Mouse (Mus musculus) thymus, postnatal 14 days (tissue): ENCODE results near the gene Ptpn21.
A peak's percentile ranks its signal among the peaks of the same experiment; 100 is the strongest.

Source experiments
- DNase-seq: peaks from one replicate; pipeline ENCODE4 v3.0.0; 2021

The Ptpn21 gene

DNA sequence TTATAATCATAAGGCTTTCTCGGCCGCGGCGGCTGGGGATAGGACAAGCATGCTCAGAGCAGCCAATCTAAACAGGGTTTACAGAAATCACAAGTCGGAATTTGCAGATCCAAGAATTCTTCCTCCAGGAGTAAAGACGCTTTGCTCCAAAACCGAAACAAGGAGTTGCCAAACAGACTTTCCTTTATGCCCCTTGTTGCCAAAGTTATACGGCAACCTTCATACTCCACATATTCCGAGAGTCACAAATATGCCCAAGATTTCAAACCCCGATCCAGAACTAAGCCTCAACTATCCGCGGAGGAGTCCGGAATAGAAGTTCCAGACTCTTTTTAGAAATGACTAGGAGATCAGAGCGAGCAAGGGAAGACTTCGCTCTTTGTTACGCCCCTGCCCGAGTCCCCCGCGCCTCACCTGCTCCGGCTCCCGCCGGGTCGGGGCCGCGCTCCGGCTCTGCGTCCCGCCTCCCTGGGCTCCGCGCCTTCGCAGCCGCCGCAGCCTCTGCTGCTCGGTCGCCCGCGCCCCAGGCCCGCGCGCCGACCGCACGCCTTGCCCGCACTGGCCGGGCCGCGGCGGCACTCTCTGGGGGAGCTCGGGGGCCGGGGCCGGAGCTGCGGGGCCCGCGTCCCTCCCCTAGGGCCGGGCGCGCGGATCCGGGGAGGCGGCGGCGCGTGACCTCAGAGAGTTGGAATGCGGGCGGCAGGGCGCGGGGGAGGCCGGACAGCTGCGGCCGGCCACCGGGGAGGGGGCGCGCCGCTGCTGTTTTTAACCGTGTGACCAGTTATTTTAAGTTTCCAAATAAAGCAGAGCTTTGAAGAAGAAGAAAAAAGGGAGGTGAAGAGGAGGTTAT is at the start of gene Ptpn21:
TSS of gene Ptpn21 (minus strand) at position 455 of the 850 bp plus-strand sequence.
- DNase-seq, result peak; percentile 10

- no peak for DNase-seq
Measured at GRCm38 (mm10) chr12:98784251-98784650, 47.0 kb upstream of the Ptpn21 start.

DNA sequence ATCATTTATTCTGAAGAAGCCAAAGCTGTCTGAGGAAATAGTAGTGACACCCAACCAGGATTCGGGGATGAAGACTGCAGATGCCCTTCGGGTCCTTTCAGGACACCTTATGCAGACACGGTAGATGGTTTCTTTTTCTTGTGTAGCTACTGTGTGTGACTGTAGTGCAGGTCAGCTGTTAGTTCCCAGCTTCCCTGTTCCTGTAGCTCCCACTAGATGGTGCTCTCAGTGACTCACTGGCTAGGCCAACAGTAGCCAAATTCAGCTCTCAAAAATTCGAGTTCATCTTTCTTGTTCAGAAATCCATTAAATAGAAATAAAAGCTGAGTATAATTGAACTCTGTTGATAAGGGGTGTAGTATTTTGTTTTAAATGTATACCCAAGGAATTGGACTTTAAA is 41.9 kb upstream of the Ptpn21 start:
- DNase-seq, result peak; percentile 27

GRCm38 (mm10) chr12:98777509-98777908 is 40.3 kb upstream of the Ptpn21 start:
- no peak for DNase-seq

DNA sequence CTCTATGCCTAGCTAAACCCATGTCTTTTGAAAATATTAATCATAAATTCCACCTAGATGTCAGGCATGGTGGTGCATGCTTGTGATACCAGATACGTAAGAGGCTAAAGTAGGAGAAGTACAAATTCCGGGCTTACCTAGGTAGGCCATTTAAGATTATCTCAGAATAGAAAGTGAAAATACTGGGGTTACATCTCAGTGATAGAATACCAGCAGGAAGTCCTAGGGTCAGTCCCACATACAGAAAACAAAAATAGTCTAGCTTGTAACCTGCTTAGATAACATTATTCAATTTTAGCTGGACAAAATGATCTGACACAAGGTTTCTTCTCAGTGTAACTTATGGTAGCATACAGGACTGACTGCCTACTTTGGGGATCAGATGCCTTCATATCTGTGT is 29.0 kb upstream of the Ptpn21 start:
- DNase-seq, result no peak

- DNase-seq, result no peak
Measured at GRCm38 (mm10) chr12:98759700-98760099, 22.5 kb upstream of the Ptpn21 start.

- no peak for DNase-seq
Measured at GRCm38 (mm10) chr12:98757636-98758035, 20.4 kb upstream of the Ptpn21 start.

DNA sequence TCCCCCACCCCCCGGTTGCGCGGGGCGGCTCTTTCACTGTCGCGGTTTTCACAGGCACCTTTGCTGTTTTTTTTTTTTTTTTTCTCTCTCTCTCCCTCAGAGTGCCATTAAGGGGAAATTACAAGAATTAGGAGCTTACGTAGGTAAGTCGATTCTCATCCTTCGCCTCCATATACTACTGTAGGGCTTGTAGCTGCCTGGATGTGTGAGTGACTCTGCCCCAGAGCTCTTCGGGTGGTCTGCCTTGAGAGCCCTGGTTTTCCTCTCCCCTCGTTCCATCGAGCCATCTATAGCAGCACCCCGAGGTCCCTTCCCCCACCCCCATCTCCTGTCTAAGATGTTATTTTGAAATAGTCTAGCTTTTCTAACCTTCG is 10.2 kb upstream of the Ptpn21 start:
- DNase-seq, result peak; percentile 52

- DNase-seq, result peak; percentile 97
Measured at GRCm38 (mm10) chr12:98746746-98747379, 9.7 kb upstream of the Ptpn21 start, which contains the start of gene Zc3h14. Zc3h14 (plus strand) TSS chr12:98746964.

- DNase-seq, result peak; percentile 76
Measured at GRCm38 (mm10) chr12:98746131-98746530, 8.9 kb upstream of the Ptpn21 start.

DNA sequence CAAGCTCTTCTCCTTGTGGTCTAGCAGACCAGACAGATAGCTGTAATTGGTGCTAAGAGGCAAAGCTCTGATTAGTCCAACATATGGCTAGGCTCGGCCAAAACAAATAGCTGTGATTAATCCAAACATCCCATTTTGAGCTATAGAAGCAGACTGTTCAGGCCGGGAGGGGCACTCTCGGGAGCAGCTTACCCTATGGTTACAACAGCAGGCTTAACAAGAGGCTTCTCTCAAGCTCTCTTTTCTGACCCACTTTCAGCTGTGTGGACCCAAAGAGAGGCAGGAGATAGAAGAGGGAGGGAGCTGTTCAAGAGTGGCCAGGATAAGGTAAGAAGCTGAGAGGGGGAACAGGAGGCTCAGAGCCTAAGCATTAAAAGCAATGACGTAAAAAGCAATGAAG is 8.4 kb upstream of the Ptpn21 start:
- DNase-seq, result no peak

GRCm38 (mm10) chr12:98741011-98741501 is 3.9 kb upstream of the Ptpn21 start:
- DNase-seq, result no peak

GRCm38 (mm10) chr12:98737801-98738350 is 671 bp upstream of the Ptpn21 start:
- DNase-seq, result no peak

GRCm38 (mm10) chr12:98734880-98735801 is 2.1 kb downstream of the Ptpn21 start:
- no peak for DNase-seq

- DNase-seq, result peak; percentile 75
Measured at GRCm38 (mm10) chr12:98734246-98734879, 2.8 kb downstream of the Ptpn21 start.

DNA sequence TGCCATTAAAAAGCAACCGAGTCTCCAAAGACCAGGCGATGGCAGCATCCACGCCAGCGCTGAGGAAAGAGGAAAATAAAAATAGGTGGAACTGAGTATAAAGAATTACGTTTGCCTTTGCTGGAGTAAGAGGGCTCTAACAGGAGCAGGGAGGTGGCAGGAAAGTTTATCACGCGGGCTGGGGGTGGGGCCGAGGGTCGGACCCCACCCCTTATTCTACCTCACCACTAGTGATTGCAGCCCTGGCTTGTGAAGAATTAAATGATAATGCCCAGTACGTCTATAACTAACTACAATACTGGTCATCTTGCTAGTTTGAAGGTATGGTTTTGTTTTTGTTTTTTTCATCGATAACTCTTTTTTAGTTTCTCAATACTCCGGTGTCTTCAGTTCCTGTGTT is 3.4 kb downstream of the Ptpn21 start:
- DNase-seq, result no peak

DNA sequence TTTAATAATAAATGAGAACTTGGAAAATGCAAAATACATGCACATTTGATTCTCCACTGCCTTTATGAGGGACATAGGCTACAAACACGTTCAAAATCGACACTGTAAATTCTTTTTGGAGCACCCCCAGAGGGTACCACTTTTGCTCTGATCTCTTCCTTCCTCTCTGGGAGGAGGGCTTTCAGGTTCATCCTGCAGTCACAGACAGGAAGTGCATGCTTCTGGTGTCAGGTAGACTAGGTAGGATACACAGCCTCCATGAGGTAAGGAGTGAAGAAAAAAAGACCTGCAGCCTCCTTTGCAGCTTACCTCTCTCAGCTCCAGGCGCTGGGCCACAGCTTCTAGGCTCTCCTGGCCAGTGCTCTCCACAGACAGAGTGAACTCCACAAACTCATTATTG is 4.0 kb downstream of the Ptpn21 start:
- DNase-seq, result no peak

DNA sequence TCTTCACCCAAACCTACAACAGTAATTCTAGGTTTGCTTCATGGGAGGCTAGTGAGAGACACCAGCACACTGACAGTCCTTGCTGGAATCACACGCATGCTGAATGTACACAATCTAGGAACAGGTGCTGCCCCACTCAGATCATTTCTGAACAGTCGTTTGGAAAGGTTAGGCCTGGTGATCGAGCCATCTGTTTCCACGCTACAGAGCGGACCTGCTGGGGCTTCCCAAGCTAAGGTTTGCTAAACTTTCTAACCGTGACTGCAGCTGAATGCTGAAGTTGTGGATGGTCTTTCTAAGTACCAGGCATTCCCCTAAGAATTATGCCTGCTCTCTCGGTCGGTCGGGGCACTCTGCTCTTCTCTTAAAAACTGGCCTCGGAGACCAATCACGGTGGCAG is 6.5 kb downstream of the Ptpn21 start:
- no peak for DNase-seq

DNA sequence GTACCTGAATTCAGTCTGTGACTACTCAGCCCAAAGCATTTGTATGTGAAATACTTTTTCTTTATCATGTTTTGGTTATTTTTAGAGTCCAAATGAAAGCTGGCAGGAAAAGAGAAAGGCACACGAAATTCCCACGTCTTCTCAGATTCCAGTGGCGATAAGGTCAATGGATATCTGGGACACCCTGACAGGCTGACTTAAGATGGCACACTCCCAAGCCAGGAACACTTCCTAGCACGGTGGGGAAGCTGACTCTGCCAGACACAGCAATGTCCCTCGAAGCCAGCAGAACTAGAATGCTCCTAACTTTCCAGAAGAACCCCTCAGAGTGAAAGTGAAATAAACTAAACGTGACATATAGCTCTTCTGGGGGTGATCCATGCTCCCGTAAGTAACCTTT is 10.0 kb downstream of the Ptpn21 start:
- DNase-seq, result no peak

- DNase-seq, result no peak
Measured at GRCm38 (mm10) chr12:98726078-98726477, 11.1 kb downstream of the Ptpn21 start.

DNA sequence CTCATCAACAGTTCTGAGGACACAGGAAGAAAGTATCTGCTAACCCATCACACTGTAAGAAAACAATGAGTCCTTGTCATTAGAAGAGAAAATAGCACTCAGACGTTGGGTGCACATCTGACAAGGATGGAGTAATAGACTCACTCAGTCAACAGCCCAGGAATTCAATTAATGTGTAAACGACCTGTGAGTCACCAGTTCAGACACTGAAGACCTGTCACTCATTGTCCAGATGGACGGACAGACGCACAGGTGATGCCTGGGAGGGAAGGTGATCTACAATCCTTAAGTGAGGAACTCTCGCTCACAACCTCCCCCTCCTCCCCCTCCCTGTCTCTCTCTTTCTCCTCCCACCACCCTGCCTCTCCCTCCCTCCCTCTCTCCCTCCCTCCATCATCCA is 12.2 kb downstream of the Ptpn21 start:
- no peak for DNase-seq

GRCm38 (mm10) chr12:98724224-98724623 is 13.0 kb downstream of the Ptpn21 start:
- DNase-seq, result no peak
